Mouse (Mus musculus) urinary bladder, postnatal 4 days (tissue): Measurements from ENCODE around the gene Cd82.

Experiments
- DNase-seq, 2 experiments: peaks; one replicate each; pipeline ENCODE4 v3.0.0; 2021 to 2022; ENCODE audit warnings: low spot score in 2 of 2

Gene Cd82

GRCm38 (mm10) chr2:93462760-93463159, at the start of gene Cd82:
Gene Cd82, minus strand, starts transcription at chr2:93463140.
- peak; percentile 72 to 75 for DNase-seq

GRCm38 (mm10) chr2:93512130-93512529, 49.2 kb upstream of the Cd82 start:
- no peak for DNase-seq

- no peak for DNase-seq
These were observed 47.9 kb upstream of the Cd82 start for GRCm38 (mm10) chr2:93510839-93511238.

GRCm38 (mm10) chr2:93509777-93510750, 47.1 kb upstream of the Cd82 start:
- no peak for DNase-seq

- DNase-seq, result no peak
These were observed 42.2 kb upstream of the Cd82 start for GRCm38 (mm10) chr2:93505091-93505490.

GRCm38 (mm10) chr2:93503353-93503752, 40.4 kb upstream of the Cd82 start:
- no peak for DNase-seq

- no peak for DNase-seq
These were observed 38.4 kb upstream of the Cd82 start for GRCm38 (mm10) chr2:93501303-93501702.

GRCm38 (mm10) chr2:93497221-93497620, 34.3 kb upstream of the Cd82 start:
- DNase-seq, result no peak

GRCm38 (mm10) chr2:93495170-93495569, 32.2 kb upstream of the Cd82 start:
- DNase-seq, result no peak

- DNase-seq, result no peak
These were observed 30.6 kb upstream of the Cd82 start for GRCm38 (mm10) chr2:93493541-93493940.

GRCm38 (mm10) chr2:93490516-93490915, 27.6 kb upstream of the Cd82 start:
- no peak for DNase-seq

GRCm38 (mm10) chr2:93488911-93489587, 26.1 kb upstream of the Cd82 start:
- no peak for DNase-seq

- peak in 1 of 2 experiments; percentile 34 for DNase-seq
These were observed 22.5 kb upstream of the Cd82 start for GRCm38 (mm10) chr2:93485459-93485858.

GRCm38 (mm10) chr2:93482036-93482644, 19.2 kb upstream of the Cd82 start:
- no peak for DNase-seq

- DNase-seq, result no peak
These were observed 15.8 kb upstream of the Cd82 start for GRCm38 (mm10) chr2:93478744-93479143.

- DNase-seq, result peak; percentile 48 to 71
These were observed 14.6 kb upstream of the Cd82 start for GRCm38 (mm10) chr2:93477519-93477918.

GRCm38 (mm10) chr2:93476487-93476886, 13.5 kb upstream of the Cd82 start:
- peak in 1 of 2 experiments; percentile 46 for DNase-seq

GRCm38 (mm10) chr2:93475040-93475439, 12.1 kb upstream of the Cd82 start:
- peak; percentile 84 to 91 for DNase-seq

GRCm38 (mm10) chr2:93473915-93474314, 11.0 kb upstream of the Cd82 start:
- DNase-seq, result no peak

GRCm38 (mm10) chr2:93470849-93471576, 8.1 kb upstream of the Cd82 start:
- peak; percentile 59 to 76 for DNase-seq

- peak in 1 of 2 experiments; percentile 41 for DNase-seq
These were observed 7.2 kb upstream of the Cd82 start for GRCm38 (mm10) chr2:93470127-93470526.

GRCm38 (mm10) chr2:93469118-93469517, 6.2 kb upstream of the Cd82 start:
- no peak for DNase-seq
